Mouse (Mus musculus) hematopoietic stem cell, adult 5-6 weeks (primary cell): Measurements from ENCODE around the gene Blzf1. TPM values are rescaled to one million over a fixed set of nuclear protein-coding genes. Genes with fewer than 3 reads are reported as not detected.

Source experiments
- ATAC-seq, 2 experiments: fragments of 125-278 bp in 1 of 2; replicated peaks in 1 of 2; 2 replicates each; pipeline ENCODE4 v1.8.0; 2016 to 2017; ENCODE audit warnings: inconsistent platforms in 2 of 2, mild to moderate bottlenecking in 2 of 2, moderate number of reproducible peaks in 2 of 2, low read depth in 1 of 2, moderate TSS enrichment in 1 of 2; ENCODE audit not compliant: low FRiP score in 2 of 2, poor library complexity in 2 of 2, severe bottlenecking in 2 of 2, insufficient read depth in 1 of 2, low TSS enrichment in 1 of 2
- total RNA-seq: library from RNA; stranded (forward); fragments of 172-1452, 232-1000 nt; gene quantifications from 2 replicates; pipeline ENCODE4 v1.2.3, GENCODE M21; 2017

Gene Blzf1
- total RNA-seq, 1 experiment from 2014 or later: 56.4 TPM

GRCm38 (mm10) chr1:164250391-164251150, 56.7 kb downstream of the Blzf1 start:
- ATAC-seq: no peak

- ATAC-seq: peak in 1 of 2 experiments; percentile 22; a peak in 1 of 4 replicates
Observed at GRCm38 (mm10) chr1:164249332-164249711, 58.0 kb downstream of the Blzf1 start.

- ATAC-seq: peak; percentile 94 to 97
Observed at GRCm38 (mm10) chr1:164248465-164249331, 58.6 kb downstream of the Blzf1 start, which contains the start of gene Slc19a2. TSS of gene Slc19a2 (plus strand) at chr1:164249046.

GRCm38 (mm10) chr1:164247971-164248370, 59.3 kb downstream of the Blzf1 start:
- ATAC-seq: 0 out of 4 replicates have a peak, but pooled peaks have one; percentile 8 to 9

GRCm38 (mm10) chr1:164247442-164247841, 59.8 kb downstream of the Blzf1 start:
- ATAC-seq: no peak

GRCm38 (mm10) chr1:164242809-164243208, 64.5 kb downstream of the Blzf1 start:
- ATAC-seq: no peak

GRCm38 (mm10) chr1:164241494-164241893, 65.8 kb downstream of the Blzf1 start:
- no peak for ATAC-seq

Other genes starting within 250 kb of the Blzf1 start
- gene Sell, start 245.5 kb downstream of the Blzf1 start, total RNA-seq: 176 and 193 TPM in 2 replicates
- 4.6 and 5.0 TPM in 2 replicates for gene Selp, start 192.2 kb downstream of the Blzf1 start, total RNA-seq
- gene F5, start 155.7 kb downstream of the Blzf1 start, total RNA-seq: 1.2 and 5.4 TPM in 2 replicates
- 2.8 and 3.4 TPM in 2 replicates for gene Slc19a2, start 58.4 kb downstream of the Blzf1 start, total RNA-seq
- gene Ccdc181, start 31.9 kb downstream of the Blzf1 start, total RNA-seq: 46.7 and 48.4 TPM in 2 replicates
- 46.6 and 55.8 TPM in 2 replicates for gene Nme7, start 3.4 kb downstream of the Blzf1 start, total RNA-seq
- gene Atp1b1, start 150.9 kb upstream of the Blzf1 start, total RNA-seq: 3.1 and 9.5 TPM in 2 replicates